Mouse (Mus musculus) intestine, embryonic 16.5 days (tissue): ENCODE measurements around the gene Smarce1. TPM values are rescaled to one million over a fixed set of nuclear protein-coding genes. Genes with fewer than 3 reads are reported as not detected.
"Not testable (repeated sequence)": the region's sequence is repeated elsewhere in the genome, so short reads cannot be mapped to it uniquely, and the experiment has no call there.

Experiments
- ATAC-seq: fragments of 200-750 bp; cut with Nextera tagmentation; 2 replicates; pipeline ENCODE4 v1.8.0; 2017; ENCODE audit warnings: moderate TSS enrichment, moderate library complexity
- H3K27ac ChIP-seq: fragments of 300-500 bp; sonication (generic); 2 replicates; pipeline ENCODE4 v1.5.1; 2014; ENCODE audit warnings: mild to moderate bottlenecking, low read length
- H3K27me3 ChIP-seq: fragments of 300-500 bp; sonication (generic); replicated peaks from 2 replicates; pipeline ENCODE4 v1.6.1; 2014; ENCODE audit warnings: low read length, control low read depth, mixed read lengths; ENCODE audit not compliant: control insufficient read depth, insufficient read depth
- H3K36me3 ChIP-seq: fragments of 300-500 bp; sonication (generic); 2 replicates; pipeline ENCODE4 v1.6.1; 2014; ENCODE audit warnings: low read length, control low read depth; ENCODE audit not compliant: control insufficient read depth, insufficient read depth
- H3K4me1 ChIP-seq: fragments of 300-500 bp; sonication (generic); 2 replicates; pipeline ENCODE4 v1.6.1; 2014; ENCODE audit warnings: low read length, control low read depth, mixed read lengths; ENCODE audit not compliant: control insufficient read depth, insufficient read depth
- H3K4me2 ChIP-seq: fragments of 300-500 bp; sonication (generic); 2 replicates; pipeline ENCODE4 v1.6.1; 2014; ENCODE audit warnings: low read depth, low read length, control low read depth
- H3K4me3 ChIP-seq: fragments of 300-500 bp; sonication (generic); 2 replicates; pipeline ENCODE4 v1.5.1; 2014; ENCODE audit warnings: mild to moderate bottlenecking, low read length
- H3K9ac ChIP-seq: fragments of 300-500 bp; sonication (generic); 2 replicates; pipeline ENCODE4 v1.6.1; 2014; ENCODE audit warnings: low read depth, low read length
- H3K9me3 ChIP-seq: fragments of 300-500 bp; sonication (generic); 2 replicates; pipeline ENCODE4 v1.6.1; 2016; ENCODE audit warnings: low read length, control low read depth; ENCODE audit not compliant: control insufficient read depth
- WGBS: fragments of 180-500 bp; shearing (Covaris S2); extraction: QIAGEN DNeasy Blood & Tissue Kit; methylation state at CpG from one replicate; pipeline ENCODE4 v1.1.7; 2014; 5-methylcytosine and 5-hydroxymethylcytosine counted together
- polyA plus RNA-seq: library from polyadenylated mRNA; unstranded; fragments of >200 nt; fragmentation: Nextera tagmentation; extraction: Ambion mirVana; gene quantifications from 2 replicates; pipeline ENCODE4 v1.2.1, GENCODE M21; 2015

Gene Smarce1
- polyA plus RNA-seq, 1 experiment from 2014 or later = 159 TPM

- Histone ChIP-seq H3K27ac (no peak overlapping the region), H3K4me2 (no peak overlapping the region), H3K4me3 (no peak overlapping the region), H3K9me3 (no peaks in the 10 kb centered on the region), H3K27me3 (no peaks in the 10 kb centered on the region), H3K36me3 (no peaks in the 10 kb centered on the region), H3K9ac (no peak overlapping the region), H3K4me1 (no peaks in the 10 kb centered on the region)
- no peak for ATAC-seq
- WGBS = 59% methylated on average over 2 of the region's 2 CpGs
These were observed 23.1 kb upstream of the Smarce1 start for GRCm38 (mm10) chr11:99253893-99254292.

DNA sequence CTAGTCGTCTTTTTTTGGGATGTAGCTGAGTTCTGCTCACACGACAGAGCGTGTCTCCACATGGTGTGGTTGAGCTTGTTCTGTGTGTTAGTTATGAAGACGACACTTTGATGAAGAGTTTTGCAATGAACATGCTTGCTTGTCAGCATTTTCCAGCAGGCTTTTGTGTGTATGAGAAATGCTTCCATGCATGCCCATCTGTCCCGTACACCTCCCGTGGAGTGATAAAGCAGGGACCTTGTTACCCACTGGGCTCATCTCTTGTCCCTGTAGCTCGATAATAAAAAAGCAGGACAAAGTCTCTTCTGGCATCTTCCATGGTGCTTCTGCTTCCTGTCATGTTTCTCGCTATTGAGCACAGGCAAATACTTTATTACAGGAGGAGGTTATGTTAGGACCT, 21.9 kb upstream of the Smarce1 start:
- Histone ChIP-seq H3K9ac (no peak overlapping the region), H3K27me3 (no peaks in the 10 kb centered on the region), H3K27ac (no peak overlapping the region), H3K4me1 (no peaks in the 10 kb centered on the region), H3K4me3 (no peak overlapping the region), H3K9me3 (no peaks in the 10 kb centered on the region), H3K4me2 (no peak overlapping the region), H3K36me3 (no peaks in the 10 kb centered on the region)
- no peak for ATAC-seq
- WGBS = 66% methylated on average over 8 of the region's 8 CpGs

DNA sequence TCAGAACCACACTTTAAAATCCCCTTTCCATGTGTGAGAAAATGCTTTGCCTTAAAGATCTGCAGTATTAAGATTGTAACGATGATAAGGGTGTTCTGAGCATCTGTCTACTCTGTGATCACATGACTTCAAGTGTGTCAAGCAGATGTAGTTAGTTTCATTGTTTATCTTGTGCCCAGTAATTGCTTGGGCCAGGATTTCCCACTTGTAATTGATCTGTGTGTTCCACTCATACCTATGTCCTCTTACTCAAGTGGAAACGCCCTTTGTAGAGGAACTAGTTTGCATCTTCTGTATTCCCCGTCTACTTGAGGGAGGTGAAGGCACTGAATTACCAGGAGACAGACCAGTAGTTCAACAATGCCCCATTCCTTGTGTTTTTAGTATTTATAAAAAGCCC, 19.8 kb upstream of the Smarce1 start:
- Histone ChIP-seq H3K9ac (no peak overlapping the region), H3K4me2 (no peak overlapping the region), H3K9me3 (no peaks in the 10 kb centered on the region), H3K36me3 (no peaks in the 10 kb centered on the region), H3K27ac (no peak overlapping the region), H3K27me3 (no peaks in the 10 kb centered on the region), H3K4me1 (no peaks in the 10 kb centered on the region), H3K4me3 (no peak overlapping the region)
- 54% methylated on average over 3 of the region's 3 CpGs for WGBS
- ATAC-seq = no peak

DNA sequence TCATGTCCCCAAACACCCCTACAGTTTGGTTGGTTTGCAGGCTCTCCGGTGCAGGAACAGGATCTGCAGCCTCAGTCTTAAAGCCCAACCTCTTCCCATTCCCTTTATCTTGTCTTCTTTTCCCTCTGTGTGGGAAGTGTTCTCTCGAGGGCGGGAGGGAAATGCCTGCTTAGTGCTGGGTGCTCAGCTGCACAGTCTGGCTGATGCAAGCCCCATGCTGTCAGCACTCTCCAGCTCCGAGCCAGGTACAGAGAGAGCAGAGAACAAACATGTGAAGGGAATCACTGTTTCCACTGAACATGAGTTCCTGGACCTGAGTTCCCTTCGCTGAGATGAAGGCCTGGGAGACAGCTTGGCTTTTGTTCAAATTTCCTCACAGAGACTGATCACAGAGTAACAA, 19.4 kb upstream of the Smarce1 start:
- Histone ChIP-seq H3K27ac (no peak overlapping the region), H3K4me2 (no peak overlapping the region), H3K9me3 (no peaks in the 10 kb centered on the region), H3K27me3 (no peaks in the 10 kb centered on the region), H3K4me3 (no peak overlapping the region), H3K36me3 (no peaks in the 10 kb centered on the region), H3K4me1 (no peaks in the 10 kb centered on the region), H3K9ac (no peak overlapping the region)
- 58% methylated on average over 5 of the region's 5 CpGs for WGBS
- no peak for ATAC-seq

- ATAC-seq = no peak
- Histone ChIP-seq H3K4me1 (0 out of 2 replicates have a peak, but pooled peaks cover 1% of the 10 kb centered on the region), H3K9ac (no peak overlapping the region), H3K4me2 (no peak overlapping the region), H3K27ac (no peak overlapping the region), H3K4me3 (no peak overlapping the region), H3K9me3 (no peaks in the 10 kb centered on the region), H3K27me3 (no peaks in the 10 kb centered on the region), H3K36me3 (no peaks in the 10 kb centered on the region)
- 56% methylated on average over 4 of the region's 4 CpGs for WGBS
These were observed 18.3 kb upstream of the Smarce1 start for GRCm38 (mm10) chr11:99249115-99249514.

DNA sequence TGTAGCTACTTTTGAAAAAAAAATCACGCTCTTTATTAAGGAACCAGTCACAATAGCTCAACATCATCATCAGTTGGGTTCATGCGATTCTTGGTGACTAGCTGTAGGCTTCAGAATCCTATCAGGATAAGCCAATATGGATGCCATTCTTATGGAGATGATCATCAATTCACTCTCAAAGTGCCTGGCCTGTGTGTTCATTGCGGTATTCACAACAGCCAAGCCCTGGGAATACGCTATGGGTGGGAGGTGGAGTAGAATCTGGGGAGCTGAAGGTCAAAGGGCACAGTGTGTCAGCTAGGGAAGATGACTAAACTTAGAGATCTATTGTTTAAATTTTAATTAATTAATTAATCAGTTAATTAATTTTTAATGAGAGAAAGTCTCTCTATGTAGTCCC, 17.1 kb upstream of the Smarce1 start:
- no peaks in the 10 kb centered on the region for H3K27me3 ChIP-seq
- H3K4me2 ChIP-seq = no peak overlapping the region
- no peak overlapping the region for H3K27ac ChIP-seq
- no peak overlapping the region for H3K4me3 ChIP-seq
- H3K36me3 ChIP-seq = no peaks in the 10 kb centered on the region
- H3K4me1 ChIP-seq = 0 out of 2 replicates have a peak, but pooled peaks cover 4% of the 10 kb centered on the region
- H3K9ac ChIP-seq = no peak overlapping the region
- H3K9me3 ChIP-seq = no peaks in the 10 kb centered on the region
- WGBS = 96% methylated on average over 4 of the region's 4 CpGs
- no peak for ATAC-seq

DNA sequence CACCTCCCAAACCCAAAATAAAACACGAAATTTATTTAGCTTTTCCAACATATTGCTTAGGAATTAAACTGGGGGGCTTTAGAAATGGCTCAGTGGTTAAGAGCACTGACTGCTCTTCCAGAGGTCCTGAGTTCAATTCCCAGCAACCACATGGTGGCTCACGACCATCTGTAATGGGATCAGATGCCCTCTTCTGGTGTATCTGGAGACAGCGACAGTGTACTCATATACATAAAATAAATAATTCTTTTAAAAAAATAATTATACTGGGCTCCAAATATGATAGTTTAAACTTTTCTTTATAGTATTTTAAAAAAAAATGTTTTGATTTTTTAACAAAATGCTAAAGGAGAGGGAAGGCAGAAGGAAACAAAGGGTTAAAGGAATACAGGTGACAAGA, 13.7 kb upstream of the Smarce1 start:
- 43% methylated on average over 3 of the region's 3 CpGs for whole genome bisulfite sequencing
- not testable (repeated sequence) for H3K27me3 ChIP-seq, H3K9me3 ChIP-seq, H3K4me3 ChIP-seq, ATAC-seq, H3K9ac ChIP-seq, H3K27ac ChIP-seq, H3K4me2 ChIP-seq, H3K4me1 ChIP-seq, H3K36me3 ChIP-seq

DNA sequence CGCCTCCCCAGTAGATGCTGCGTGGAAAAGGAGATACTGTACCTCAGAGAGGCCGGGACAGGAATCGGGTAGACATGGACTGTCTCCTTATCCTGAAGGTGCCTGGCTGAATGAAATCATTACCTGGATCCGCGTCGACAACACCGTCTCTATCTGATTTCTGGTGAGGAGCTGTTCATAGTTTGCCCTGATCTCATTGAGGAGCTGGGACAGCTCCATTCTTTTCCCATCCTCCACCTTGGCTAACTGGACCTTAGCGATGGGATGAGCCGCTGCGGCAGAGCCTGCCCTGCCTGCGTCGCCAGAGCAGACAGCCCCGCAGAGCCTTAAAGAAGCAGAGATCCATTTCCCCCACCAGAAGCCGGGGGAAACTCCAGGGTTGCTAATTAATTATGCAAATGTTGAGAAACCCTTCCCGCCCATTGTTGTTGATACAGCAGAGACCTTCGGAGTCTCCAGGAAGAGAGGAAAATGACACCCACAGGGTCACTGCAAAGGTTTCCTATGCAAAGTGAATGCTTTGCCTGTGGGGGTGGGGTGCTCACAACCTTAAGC, 13.1 kb upstream of the Smarce1 start, which contains the start of gene Krt222:
Krt222 (minus strand) TSS at position 266 of the 555 bp plus-strand sequence.
- no peak for ATAC-seq
- peak within 1 kb of the TSS; percentile 49 for H3K4me2 ChIP-seq
- H3K4me3 ChIP-seq = peak within 1 kb of the TSS; percentile 40
- H3K9ac ChIP-seq = peak within 1 kb of the TSS; percentile 39; the same call in 1 of the 2 replicates
- no peak within 1 kb of the TSS for H3K27ac ChIP-seq
- H3K27me3 ChIP-seq = no peaks in the 10 kb centered on the region
- WGBS = 2% methylated on average over 17 of the region's 17 CpGs
- no peaks in the 10 kb centered on the region for H3K36me3 ChIP-seq
- no peaks in the 10 kb centered on the region for H3K9me3 ChIP-seq
- 0 out of 2 replicates have a peak, but pooled peaks cover 4% of the 10 kb centered on the region for H3K4me1 ChIP-seq

DNA sequence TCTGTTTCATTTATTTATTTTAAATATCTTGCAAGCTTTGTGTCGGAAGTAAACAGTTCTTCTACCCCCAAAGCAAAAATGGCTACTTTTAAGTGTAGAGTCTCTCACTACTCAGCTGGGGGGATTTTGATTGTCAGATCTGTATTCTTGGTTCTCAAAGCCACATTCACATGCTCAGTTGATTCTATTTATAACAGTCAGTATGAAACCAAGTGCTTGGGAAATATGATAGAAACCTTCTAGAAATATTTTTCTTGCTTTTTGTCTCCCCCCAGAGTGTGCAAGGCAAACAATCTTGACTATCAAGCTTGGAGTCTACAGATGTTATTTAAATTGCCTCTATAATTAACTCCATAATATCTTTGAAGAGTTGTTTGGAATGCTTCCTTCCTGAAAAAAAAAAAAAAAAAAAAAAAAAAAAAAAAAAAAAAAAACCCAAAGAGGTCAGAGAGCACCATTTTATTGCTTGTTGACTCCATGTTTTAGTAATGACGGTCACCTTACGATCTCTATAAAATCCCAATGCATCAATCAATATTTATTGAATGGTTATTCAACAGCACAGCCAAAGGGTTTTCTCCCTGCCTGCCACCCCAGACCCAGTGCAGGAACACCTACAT, 12.5 kb upstream of the Smarce1 start:
- ATAC-seq = no peak
- Histone ChIP-seq H3K4me3 (peak overlapping the region; percentile 40), H3K27ac (no peak overlapping the region), H3K36me3 (no peaks in the 10 kb centered on the region), H3K9me3 (no peaks in the 10 kb centered on the region), H3K4me2 (peak overlapping the region; percentile 49), H3K4me1 (0 out of 2 replicates have a peak, but pooled peaks cover 4% of the 10 kb centered on the region), H3K9ac (peak overlapping the region; percentile 39; the same call in 1 of the 2 replicates), H3K27me3 (no peaks in the 10 kb centered on the region)
- WGBS = 36% methylated on average over 3 of the region's 3 CpGs
